Mouse (Mus musculus): ENCODE results near the gene Hck. TPM values are rescaled to one million over a fixed set of nuclear protein-coding genes. Genes with fewer than 3 reads are reported as not detected.

The Hck gene
- polyA plus RNA-seq, 1 experiment from 2014 or later = 1.3 TPM

GRCm38 (mm10) chr2:153161684-153162080 is 53.4 kb downstream of the Hck start:
- Histone ChIP-seq H3K4me3 (peak overlapping the region; percentile 97), H3K27me3 (ENCODE audit: insufficient read depth, poor library complexity, severe bottlenecking) (no peaks in the 10 kb centered on the region), H3K9me3 (no peaks in the 10 kb centered on the region), H3K4me1 (peaks cover 11% of the 10 kb centered on the region), H3K36me3 (peaks cover 6% of the 10 kb centered on the region), H3K27ac (peak overlapping the region; percentile 98)
- DNase-seq (ENCODE audit: low spot score) = no peak
- 1% methylated on average over 16 of the region's 16 CpGs for WGBS

GRCm38 (mm10) chr2:153167136-153167535 is 58.9 kb downstream of the Hck start:
- Histone ChIP-seq H3K27me3 (ENCODE audit: insufficient read depth, poor library complexity, severe bottlenecking) (no peaks in the 10 kb centered on the region), H3K9me3 (no peaks in the 10 kb centered on the region), H3K4me1 (peaks cover 22% of the 10 kb centered on the region), H3K36me3 (peaks cover 13% of the 10 kb centered on the region), H3K4me3 (no peak overlapping the region), H3K27ac (no peak overlapping the region)
- 74% methylated on average over 6 of the region's 6 CpGs for WGBS
- no peak for DNase-seq (ENCODE audit: low spot score)

DNA sequence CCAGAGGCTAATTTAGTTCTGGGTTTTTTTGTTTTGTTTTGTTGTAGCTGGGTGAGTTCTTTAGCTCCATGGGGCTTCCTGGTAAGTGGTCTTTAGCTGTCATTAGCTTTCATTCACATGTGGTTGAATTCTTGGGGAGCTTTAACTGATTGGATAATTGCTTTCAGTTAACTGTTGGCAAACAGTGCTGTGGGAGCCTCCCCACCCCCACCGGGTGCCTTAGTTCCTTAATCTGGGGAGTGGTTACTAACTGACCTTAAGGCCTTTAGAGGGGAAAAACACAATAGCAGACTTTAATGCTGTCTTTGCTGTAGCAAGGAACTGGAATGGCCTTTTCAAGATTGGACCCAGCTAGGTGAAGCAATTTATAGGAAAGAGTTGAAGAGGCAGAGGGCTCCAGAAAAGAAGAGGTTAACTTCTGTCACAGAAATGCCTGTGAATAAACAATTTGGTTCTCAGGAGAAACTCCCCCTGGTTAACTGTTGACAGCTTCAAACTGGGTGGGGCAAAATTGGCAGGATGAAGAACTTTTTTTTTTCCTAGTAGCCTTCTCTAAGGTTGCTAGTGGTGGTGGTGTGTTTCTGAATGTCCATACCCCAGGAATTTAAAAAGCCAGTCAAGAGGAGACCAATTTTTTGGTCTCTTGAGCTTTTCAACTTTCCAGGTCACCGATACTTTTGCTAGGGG is 60.0 kb downstream of the Hck start:
- H3K27ac ChIP-seq = no peak overlapping the region
- no peaks in the 10 kb centered on the region for H3K27me3 ChIP-seq (ENCODE audit: insufficient read depth, poor library complexity, severe bottlenecking)
- DNase-seq (ENCODE audit: low spot score) = no peak
- no peaks in the 10 kb centered on the region for H3K9me3 ChIP-seq
- H3K36me3 ChIP-seq = peaks cover 13% of the 10 kb centered on the region
- 34% methylated on average over 2 of the region's 2 CpGs for WGBS
- peaks cover 19% of the 10 kb centered on the region for H3K4me1 ChIP-seq
- H3K4me3 ChIP-seq = no peak overlapping the region

- Histone ChIP-seq H3K27me3 (ENCODE audit: insufficient read depth, poor library complexity, severe bottlenecking) (no peaks in the 10 kb centered on the region), H3K36me3 (peaks cover 7% of the 10 kb centered on the region; the same call in 1 of the 2 replicates), H3K4me3 (no peak overlapping the region), H3K9me3 (no peaks in the 10 kb centered on the region), H3K4me1 (peaks cover 20% of the 10 kb centered on the region), H3K27ac (no peak overlapping the region)
- no peak for DNase-seq (ENCODE audit: low spot score)
- WGBS = 74% methylated on average over 9 of the region's 9 CpGs
Measured at GRCm38 (mm10) chr2:153170490-153171224, 62.4 kb downstream of the Hck start.

DNA sequence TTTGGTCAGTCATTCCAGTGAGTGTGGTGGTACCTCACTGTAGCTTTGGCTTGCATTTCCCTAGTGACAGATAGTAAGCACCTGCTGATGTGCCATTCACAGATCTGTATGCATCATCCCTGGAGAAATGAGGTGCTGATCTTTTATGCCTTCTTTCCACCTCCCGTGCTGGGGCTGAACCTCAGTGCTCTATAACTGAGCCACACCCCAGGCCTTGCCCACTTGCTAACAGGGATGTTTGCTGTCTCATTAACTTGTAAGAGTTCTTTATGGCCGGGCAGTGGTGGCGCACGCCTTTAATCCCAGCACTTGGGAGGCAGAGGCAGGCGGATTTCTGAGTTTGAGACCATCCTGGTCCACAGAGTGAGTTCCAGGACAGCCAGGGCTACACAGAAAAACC is 63.7 kb downstream of the Hck start:
- H3K4me1 ChIP-seq = peaks cover 19% of the 10 kb centered on the region
- H3K9me3 ChIP-seq = no peaks in the 10 kb centered on the region
- H3K4me3 ChIP-seq = no peak overlapping the region
- H3K27ac ChIP-seq = no peak overlapping the region
- no peaks in the 10 kb centered on the region for H3K27me3 ChIP-seq (ENCODE audit: insufficient read depth, poor library complexity, severe bottlenecking)
- DNase-seq (ENCODE audit: low spot score) = no peak
- 90% methylated on average over 5 of the region's 5 CpGs for WGBS
- H3K36me3 ChIP-seq = peaks cover 7% of the 10 kb centered on the region; the same call in 1 of the 2 replicates

DNA sequence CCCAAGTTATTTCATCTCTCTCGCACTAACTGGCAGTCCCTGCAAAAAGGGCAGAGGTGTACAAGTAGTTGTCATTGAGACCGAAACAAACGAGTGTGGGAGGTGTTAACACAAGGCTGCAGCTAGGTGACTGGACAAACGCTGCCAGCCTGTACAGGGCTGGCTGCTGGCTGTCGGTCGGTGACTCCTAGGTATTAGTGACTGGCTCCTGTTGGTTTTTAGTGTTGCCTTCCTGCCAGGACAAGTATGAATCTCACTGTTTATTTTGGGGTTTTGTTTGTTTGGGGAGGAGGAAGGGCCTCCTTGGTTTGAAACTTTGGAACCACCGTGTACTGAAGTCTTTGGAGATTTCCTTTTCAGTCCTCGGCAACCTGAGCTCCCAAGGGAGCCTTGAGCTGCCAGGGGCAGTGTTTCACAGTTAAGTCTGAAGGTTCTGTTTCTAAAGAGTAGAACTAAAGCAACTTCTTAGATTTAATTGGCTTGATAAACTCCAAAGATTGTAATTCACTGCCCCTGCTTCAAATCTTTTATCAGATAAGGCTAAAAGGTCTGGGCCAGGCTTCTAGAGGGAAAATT is 67.8 kb downstream of the Hck start:
- no peak overlapping the region for H3K27ac ChIP-seq
- DNase-seq (ENCODE audit: low spot score) = no peak
- H3K9me3 ChIP-seq = no peaks in the 10 kb centered on the region
- H3K4me3 ChIP-seq = no peak overlapping the region
- no peaks in the 10 kb centered on the region for H3K27me3 ChIP-seq (ENCODE audit: insufficient read depth, poor library complexity, severe bottlenecking)
- H3K36me3 ChIP-seq = peaks cover 25% of the 10 kb centered on the region
- 66% methylated on average over 8 of the region's 8 CpGs for WGBS
- peaks cover 13% of the 10 kb centered on the region; the same call in 1 of the 2 replicates for H3K4me1 ChIP-seq

- no peak for DNase-seq (ENCODE audit: low spot score)
- Histone ChIP-seq H3K27ac (no peak overlapping the region), H3K4me1 (peaks cover 13% of the 10 kb centered on the region; the same call in 1 of the 2 replicates), H3K4me3 (no peak overlapping the region), H3K27me3 (ENCODE audit: insufficient read depth, poor library complexity, severe bottlenecking) (no peaks in the 10 kb centered on the region), H3K36me3 (peaks cover 27% of the 10 kb centered on the region), H3K9me3 (no peaks in the 10 kb centered on the region)
- 87% methylated on average over 3 of the region's 3 CpGs for WGBS
Measured at GRCm38 (mm10) chr2:153177188-153177587, 68.9 kb downstream of the Hck start.

DNA sequence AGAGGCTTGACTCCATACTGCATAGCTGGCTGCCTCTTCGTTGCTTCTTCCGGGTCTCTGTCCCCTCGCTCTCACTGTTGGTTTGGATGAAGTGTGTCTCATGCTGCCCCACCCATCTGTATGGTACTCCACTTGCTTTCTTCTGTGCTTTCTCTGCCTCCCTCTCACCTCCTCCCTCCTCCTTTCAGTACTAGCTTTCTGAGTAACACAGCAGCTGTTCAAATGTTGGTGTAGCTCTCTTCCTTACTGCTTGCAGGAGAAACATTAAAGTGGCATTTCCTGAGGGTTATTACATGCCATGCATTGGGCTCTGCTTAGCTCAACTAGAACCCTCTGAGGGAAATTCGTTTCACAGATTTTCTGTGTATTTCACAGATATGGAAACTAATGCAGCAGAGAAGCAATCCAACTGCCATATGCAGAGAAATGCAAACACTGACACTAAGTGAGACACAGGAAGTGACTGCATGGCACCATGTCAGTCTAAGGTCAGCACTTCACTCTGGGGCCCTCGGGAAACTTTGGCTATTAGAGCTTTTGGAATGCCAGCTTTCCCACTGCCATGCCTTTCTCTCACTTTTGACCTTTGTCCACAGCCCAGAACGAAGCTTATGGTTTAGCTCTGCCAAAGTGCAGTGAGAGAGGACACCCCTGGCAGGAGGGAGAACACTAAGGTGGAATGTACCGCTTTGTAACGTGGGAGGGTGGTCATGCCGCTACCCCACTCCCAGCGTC is 71.0 kb downstream of the Hck start:
- 85% methylated on average over 10 of the region's 10 CpGs for WGBS
- H3K9me3 ChIP-seq = no peaks in the 10 kb centered on the region
- H3K36me3 ChIP-seq = peaks cover 48% of the 10 kb centered on the region
- H3K4me1 ChIP-seq = peaks cover 13% of the 10 kb centered on the region; the same call in 1 of the 2 replicates
- H3K27me3 ChIP-seq (ENCODE audit: insufficient read depth, poor library complexity, severe bottlenecking) = no peaks in the 10 kb centered on the region
- H3K4me3 ChIP-seq = no peak overlapping the region
- no peak for DNase-seq (ENCODE audit: low spot score)
- H3K27ac ChIP-seq = no peak overlapping the region

DNA sequence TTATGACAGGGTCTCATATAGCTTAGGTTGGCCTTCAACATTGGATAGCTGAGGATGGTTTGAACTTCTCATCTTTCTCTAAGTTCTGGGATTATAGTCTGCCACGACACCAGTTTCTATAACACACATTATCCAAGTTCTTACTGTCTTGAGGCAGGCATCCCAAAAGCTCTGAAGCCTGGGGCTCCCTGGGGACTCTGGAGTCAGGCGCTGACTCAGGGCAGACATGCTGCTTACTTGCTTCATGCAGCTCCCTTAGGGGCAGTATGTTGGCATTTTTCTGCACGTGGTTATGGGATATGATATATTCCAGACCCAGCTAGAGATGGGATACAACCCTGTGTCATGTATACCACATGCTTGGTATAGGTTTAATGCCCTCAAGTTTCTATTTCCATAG is 71.7 kb downstream of the Hck start:
- Histone ChIP-seq H3K4me1 (peaks cover 13% of the 10 kb centered on the region; the same call in 1 of the 2 replicates), H3K36me3 (peaks cover 55% of the 10 kb centered on the region), H3K9me3 (no peaks in the 10 kb centered on the region), H3K27ac (no peak overlapping the region), H3K27me3 (ENCODE audit: insufficient read depth, poor library complexity, severe bottlenecking) (no peaks in the 10 kb centered on the region), H3K4me3 (no peak overlapping the region)
- DNase-seq (ENCODE audit: low spot score) = no peak
- WGBS = 87% methylated on average over 3 of the region's 3 CpGs

DNA sequence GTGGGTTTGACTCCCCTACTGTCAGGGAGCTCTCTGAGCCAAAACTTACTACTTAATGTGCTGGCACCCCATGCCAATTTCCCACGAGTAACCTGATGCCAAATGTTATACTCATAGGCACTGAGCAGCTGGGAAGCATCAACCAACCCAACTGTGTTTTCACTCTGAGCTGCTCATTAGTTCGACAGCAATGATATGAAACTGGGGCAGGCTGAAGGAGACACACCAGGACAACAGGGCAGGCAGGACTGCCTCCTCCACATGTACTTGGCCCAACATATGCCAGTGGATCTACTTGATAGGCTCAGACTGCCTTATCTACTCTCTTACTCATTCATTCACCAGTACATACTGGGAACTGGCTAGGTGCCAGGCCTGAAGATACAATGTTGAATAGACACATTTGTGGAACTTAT is 77.9 kb downstream of the Hck start:
- no peak overlapping the region for H3K27ac ChIP-seq
- no peaks in the 10 kb centered on the region for H3K9me3 ChIP-seq
- no peak overlapping the region for H3K4me3 ChIP-seq
- peaks cover 95% of the 10 kb centered on the region for H3K36me3 ChIP-seq
- H3K27me3 ChIP-seq (ENCODE audit: insufficient read depth, poor library complexity, severe bottlenecking) = no peaks in the 10 kb centered on the region
- DNase-seq (ENCODE audit: low spot score) = no peak
- no peaks in the 10 kb centered on the region for H3K4me1 ChIP-seq
- 67% methylated on average over 2 of the region's 2 CpGs for WGBS

DNA sequence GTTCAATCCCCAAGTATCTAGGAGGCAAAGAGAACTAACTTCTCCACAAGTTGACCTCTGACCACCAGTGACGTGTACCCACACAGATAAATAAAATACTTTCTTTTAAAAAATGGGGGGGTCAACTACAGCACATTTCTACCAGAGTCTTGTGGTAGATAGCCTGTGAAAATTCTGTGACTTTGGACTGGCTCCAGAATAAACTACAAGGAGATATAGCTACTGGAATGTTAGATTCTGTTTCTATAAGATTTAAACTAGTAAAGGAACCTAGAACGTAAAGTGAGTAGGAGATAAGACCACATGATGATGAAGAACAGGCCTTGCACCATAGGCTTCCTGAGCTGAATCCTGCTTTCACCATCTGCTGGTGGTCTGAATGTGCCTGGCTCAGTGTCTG is 79.6 kb downstream of the Hck start:
- H3K4me3 ChIP-seq = no peak overlapping the region
- peaks cover 100% of the 10 kb centered on the region for H3K36me3 ChIP-seq
- 61% methylated on average over 2 of the region's 2 CpGs for WGBS
- no peak overlapping the region for H3K27ac ChIP-seq
- H3K4me1 ChIP-seq = no peaks in the 10 kb centered on the region
- no peaks in the 10 kb centered on the region for H3K27me3 ChIP-seq (ENCODE audit: insufficient read depth, poor library complexity, severe bottlenecking)
- no peak for DNase-seq (ENCODE audit: low spot score)
- H3K9me3 ChIP-seq = no peaks in the 10 kb centered on the region

DNA sequence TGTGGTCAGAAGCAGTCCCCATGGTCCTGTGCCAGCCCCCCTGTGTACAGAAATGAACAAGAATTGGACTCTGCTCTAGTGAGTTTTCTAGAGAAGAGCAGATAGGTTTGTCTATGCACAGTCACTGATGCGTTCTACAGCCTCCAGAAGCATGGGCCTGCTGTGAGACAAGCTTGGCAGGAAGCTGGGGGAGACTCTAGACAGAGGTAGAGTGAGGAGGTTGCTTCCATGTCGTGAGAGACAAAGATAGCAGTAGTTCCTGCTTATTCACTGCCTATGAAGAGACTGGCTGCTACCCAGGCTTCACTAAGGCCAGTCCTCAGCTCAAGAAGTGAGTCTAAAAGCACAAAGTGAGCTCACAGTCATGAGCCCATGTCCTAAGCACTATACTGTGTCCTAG is 83.0 kb downstream of the Hck start:
- DNase-seq (ENCODE audit: low spot score) = no peak
- 82% methylated on average over 2 of the region's 2 CpGs for WGBS
- Histone ChIP-seq H3K27me3 (ENCODE audit: insufficient read depth, poor library complexity, severe bottlenecking) (no peaks in the 10 kb centered on the region), H3K27ac (no peak overlapping the region), H3K9me3 (no peaks in the 10 kb centered on the region), H3K4me1 (no peaks in the 10 kb centered on the region), H3K36me3 (peaks cover 95% of the 10 kb centered on the region), H3K4me3 (no peak overlapping the region)

- Histone ChIP-seq H3K4me1 (peaks cover 9% of the 10 kb centered on the region), H3K27me3 (ENCODE audit: insufficient read depth, poor library complexity, severe bottlenecking) (no peaks in the 10 kb centered on the region), H3K36me3 (peaks cover 87% of the 10 kb centered on the region), H3K9me3 (no peaks in the 10 kb centered on the region), H3K4me3 (no peak overlapping the region), H3K27ac (no peak overlapping the region)
- DNase-seq (ENCODE audit: low spot score) = no peak
- 92% methylated on average over 3 of the region's 3 CpGs for WGBS
Measured at GRCm38 (mm10) chr2:153194255-153194654, 86.0 kb downstream of the Hck start.
